Mouse (Mus musculus): ENCODE measurements at regions not wholly inside any gene's neighbourhood (a gene's known extent, or its start where the extent isn't known, plus 50 kb on each side); places are given as distances from the start of the nearest gene placed in this dataset.

GRCm38 (mm10) chr14:68927814-68928213 lies 366.3 kb downstream of the Synb start:
- H3K36me3 ChIP-seq (ENCODE audit: control insufficient read depth, insufficient read depth, low read length) = no peaks in the 10 kb centered on the region
- no peak overlapping the region for H3K27ac ChIP-seq (ENCODE audit: low read length)
- H3K9ac ChIP-seq (ENCODE audit: low read length) = no peak overlapping the region
- WGBS = 42% methylated on average over 4 of the region's 4 CpGs
- no peaks in the 10 kb centered on the region for H3K9me3 ChIP-seq (ENCODE audit: control insufficient read depth, low read length)
- no peaks in the 10 kb centered on the region for H3K27me3 ChIP-seq (ENCODE audit: control insufficient read depth, insufficient read depth, low read depth, low read length)
- no peak overlapping the region for H3K4me2 ChIP-seq (ENCODE audit: low read depth, low read length)
- no peak overlapping the region for H3K4me3 ChIP-seq (ENCODE audit: low read length)
- no peak for ATAC-seq (ENCODE audit: low read depth)
- no peaks in the 10 kb centered on the region for H3K4me1 ChIP-seq (replicated peaks; ENCODE audit: control insufficient read depth, insufficient read depth, low read length)

DNA sequence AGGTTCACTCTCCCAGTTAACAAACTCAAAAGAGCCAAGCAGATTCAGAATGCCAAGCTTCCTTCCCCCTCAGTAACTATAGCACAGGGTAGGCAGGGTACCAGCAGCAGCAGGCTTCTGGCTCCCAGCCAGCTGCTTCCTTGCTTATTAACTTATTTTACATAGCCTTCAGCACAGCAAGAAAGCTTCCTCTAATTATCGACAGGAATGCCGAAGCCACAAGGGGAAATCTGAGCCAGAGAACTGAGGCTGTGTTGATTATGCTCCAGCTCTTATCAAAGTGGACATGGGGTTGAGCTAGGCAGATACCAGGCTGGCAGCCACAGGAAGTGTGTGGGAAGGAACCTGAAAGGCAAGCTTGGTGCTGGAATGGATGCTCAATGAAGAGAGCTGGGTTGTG lies 371.0 kb downstream of the Synb start:
- Histone ChIP-seq H3K36me3 (ENCODE audit: control insufficient read depth, insufficient read depth, low read length) (no peaks in the 10 kb centered on the region), H3K9me3 (ENCODE audit: control insufficient read depth, low read length) (no peaks in the 10 kb centered on the region), H3K4me3 (ENCODE audit: low read length) (no peak overlapping the region), H3K9ac (ENCODE audit: low read length) (no peak overlapping the region), H3K27ac (ENCODE audit: low read length) (no peak overlapping the region), H3K4me2 (ENCODE audit: low read depth, low read length) (no peak overlapping the region), H3K27me3 (ENCODE audit: control insufficient read depth, insufficient read depth, low read depth, low read length) (no peaks in the 10 kb centered on the region), H3K4me1 (replicated peaks; ENCODE audit: control insufficient read depth, insufficient read depth, low read length) (no peaks in the 10 kb centered on the region)
- no peak for ATAC-seq (ENCODE audit: low read depth)
- WGBS = 8% methylated on average over 2 of the region's 2 CpGs

DNA sequence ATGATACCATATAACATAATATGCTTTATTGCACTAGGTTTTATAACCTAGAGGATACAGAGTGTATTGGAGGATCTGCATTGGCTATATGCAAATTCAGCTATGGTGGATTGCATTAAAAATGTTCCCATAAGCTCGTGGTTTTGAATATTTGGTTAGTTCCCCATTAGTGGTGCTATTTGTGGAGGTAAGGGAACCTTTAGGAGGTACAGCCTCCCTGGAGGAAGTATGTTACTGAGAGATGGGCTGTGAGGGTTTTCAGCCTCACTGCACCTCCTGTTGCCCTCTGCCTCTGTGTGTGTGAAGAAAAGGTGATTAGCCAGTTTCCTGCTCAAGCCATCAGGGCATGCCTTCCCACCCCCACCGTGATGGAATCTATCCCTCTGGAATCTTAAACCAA lies 372.1 kb downstream of the Synb start:
- Histone ChIP-seq H3K27me3 (ENCODE audit: control insufficient read depth, insufficient read depth, low read depth, low read length) (no peaks in the 10 kb centered on the region), H3K27ac (ENCODE audit: low read length) (no peak overlapping the region), H3K4me3 (ENCODE audit: low read length) (no peak overlapping the region), H3K9ac (ENCODE audit: low read length) (no peak overlapping the region), H3K9me3 (ENCODE audit: control insufficient read depth, low read length) (no peaks in the 10 kb centered on the region), H3K4me1 (replicated peaks; ENCODE audit: control insufficient read depth, insufficient read depth, low read length) (no peaks in the 10 kb centered on the region), H3K36me3 (ENCODE audit: control insufficient read depth, insufficient read depth, low read length) (no peaks in the 10 kb centered on the region), H3K4me2 (ENCODE audit: low read depth, low read length) (no peak overlapping the region)
- no peak for ATAC-seq (ENCODE audit: low read depth)
- WGBS = 39% methylated on average over 2 of the region's 2 CpGs

DNA sequence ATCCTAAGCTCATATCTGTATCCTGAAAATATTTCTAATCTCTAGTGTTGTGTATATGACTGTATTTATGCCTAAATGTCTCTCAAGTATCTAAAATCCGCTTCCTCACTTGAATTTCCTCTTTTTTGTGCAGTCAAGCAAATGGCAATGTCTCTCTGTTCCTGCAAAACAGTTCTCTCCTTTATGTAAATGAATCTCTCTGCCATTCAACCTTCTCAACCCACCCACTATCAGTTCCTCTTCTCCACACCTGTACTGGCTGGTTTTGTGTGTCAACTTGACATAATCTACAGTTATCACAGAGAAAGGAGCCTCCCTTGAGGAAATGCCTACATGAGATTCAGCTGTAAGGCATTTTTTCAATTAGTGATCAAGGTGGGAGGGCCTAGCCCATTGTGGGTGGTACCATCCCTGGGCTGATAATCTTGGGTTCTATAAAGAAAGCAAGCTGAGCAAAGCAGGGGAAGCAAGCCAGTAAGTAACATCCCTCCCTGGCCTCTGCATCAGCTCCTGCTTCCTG lies 375.5 kb downstream of the Synb start:
- no peaks in the 10 kb centered on the region for H3K4me1 ChIP-seq (replicated peaks; ENCODE audit: control insufficient read depth, insufficient read depth, low read length)
- no peak for ATAC-seq (ENCODE audit: low read depth)
- no peak overlapping the region for H3K27ac ChIP-seq (ENCODE audit: low read length)
- H3K27me3 ChIP-seq (ENCODE audit: control insufficient read depth, insufficient read depth, low read depth, low read length) = no peaks in the 10 kb centered on the region
- no peak overlapping the region for H3K9ac ChIP-seq (ENCODE audit: low read length)
- H3K4me3 ChIP-seq (ENCODE audit: low read length) = no peak overlapping the region
- no peaks in the 10 kb centered on the region for H3K36me3 ChIP-seq (ENCODE audit: control insufficient read depth, insufficient read depth, low read length)
- no peak overlapping the region for H3K4me2 ChIP-seq (ENCODE audit: low read depth, low read length)
- H3K9me3 ChIP-seq (ENCODE audit: control insufficient read depth, low read length) = no peaks in the 10 kb centered on the region
- WGBS = 65% methylated on average over 1 of the region's 1 CpGs

- 73% methylated on average over 3 of the region's 3 CpGs for WGBS
- no peak overlapping the region for H3K9ac ChIP-seq (ENCODE audit: low read length)
- no peak for ATAC-seq (ENCODE audit: low read depth)
- no peaks in the 10 kb centered on the region for H3K27me3 ChIP-seq (ENCODE audit: control insufficient read depth, insufficient read depth, low read depth, low read length)
- no peaks in the 10 kb centered on the region for H3K36me3 ChIP-seq (ENCODE audit: control insufficient read depth, insufficient read depth, low read length)
- no peak overlapping the region for H3K27ac ChIP-seq (ENCODE audit: low read length)
- H3K4me1 ChIP-seq (replicated peaks; ENCODE audit: control insufficient read depth, insufficient read depth, low read length) = no peaks in the 10 kb centered on the region
- no peak overlapping the region for H3K4me2 ChIP-seq (ENCODE audit: low read depth, low read length)
- no peak overlapping the region for H3K4me3 ChIP-seq (ENCODE audit: low read length)
- H3K9me3 ChIP-seq (ENCODE audit: control insufficient read depth, low read length) = no peaks in the 10 kb centered on the region
These were observed 394.2 kb downstream of the Synb start for GRCm38 (mm10) chr14:68899921-68900320.

DNA sequence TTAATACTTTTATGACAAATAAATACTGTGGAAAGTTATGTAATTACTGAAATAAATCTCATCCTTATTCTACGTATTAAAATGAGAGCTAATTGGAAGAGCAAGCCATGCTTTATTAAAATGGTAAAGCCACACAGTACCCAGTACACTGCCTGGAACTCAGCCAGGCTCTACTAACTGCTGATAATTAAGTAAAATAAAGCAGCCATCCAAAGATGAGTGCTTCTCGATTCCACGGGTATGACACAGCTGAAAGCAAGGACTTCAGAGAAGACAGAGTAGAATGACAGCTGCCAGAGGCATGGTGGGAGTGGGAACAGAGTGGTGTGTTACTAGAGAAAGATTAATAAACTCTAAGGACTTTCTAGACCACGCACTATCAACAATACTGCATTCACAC lies 416.9 kb downstream of the Synb start:
- no peak overlapping the region for H3K4me2 ChIP-seq (ENCODE audit: low read depth, low read length)
- H3K36me3 ChIP-seq (ENCODE audit: control insufficient read depth, insufficient read depth, low read length) = no peaks in the 10 kb centered on the region
- H3K27me3 ChIP-seq (ENCODE audit: control insufficient read depth, insufficient read depth, low read depth, low read length) = no peaks in the 10 kb centered on the region
- no peaks in the 10 kb centered on the region for H3K4me1 ChIP-seq (replicated peaks; ENCODE audit: control insufficient read depth, insufficient read depth, low read length)
- no peak overlapping the region for H3K27ac ChIP-seq (ENCODE audit: low read length)
- H3K9ac ChIP-seq (ENCODE audit: low read length) = no peak overlapping the region
- H3K9me3 ChIP-seq (ENCODE audit: control insufficient read depth, low read length) = no peaks in the 10 kb centered on the region
- WGBS = 63% methylated on average over 4 of the region's 4 CpGs
- H3K4me3 ChIP-seq (ENCODE audit: low read length) = no peak overlapping the region
- no peak for ATAC-seq (ENCODE audit: low read depth)

DNA sequence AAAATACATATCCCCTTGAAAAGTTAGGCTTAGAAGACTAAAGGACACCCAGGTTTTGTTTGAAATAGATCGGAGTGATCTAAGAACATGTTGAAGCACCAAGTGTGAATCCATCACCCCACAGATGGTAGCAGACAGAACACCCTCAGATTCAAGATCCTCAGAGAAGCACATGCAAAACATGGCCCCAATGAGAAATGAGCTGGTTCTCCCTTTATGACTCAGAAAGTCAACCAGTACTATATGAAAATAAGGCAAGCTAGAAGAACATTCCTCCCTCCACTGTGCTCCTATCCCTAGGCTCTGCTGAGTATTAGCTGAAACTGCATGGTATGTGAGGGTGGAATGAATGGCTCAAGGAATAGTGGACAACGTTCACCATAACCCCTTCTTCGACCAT lies 433.0 kb downstream of the Synb start:
- Histone ChIP-seq H3K27me3 (ENCODE audit: control insufficient read depth, insufficient read depth, low read depth, low read length) (no peaks in the 10 kb centered on the region), H3K36me3 (ENCODE audit: control insufficient read depth, insufficient read depth, low read length) (no peaks in the 10 kb centered on the region), H3K9me3 (ENCODE audit: control insufficient read depth, low read length) (no peaks in the 10 kb centered on the region), H3K4me3 (ENCODE audit: low read length) (no peak overlapping the region), H3K27ac (ENCODE audit: low read length) (no peak overlapping the region), H3K4me1 (replicated peaks; ENCODE audit: control insufficient read depth, insufficient read depth, low read length) (no peaks in the 10 kb centered on the region), H3K4me2 (ENCODE audit: low read depth, low read length) (no peak overlapping the region), H3K9ac (ENCODE audit: low read length) (no peak overlapping the region)
- 80% methylated on average over 3 of the region's 3 CpGs for WGBS
- ATAC-seq (ENCODE audit: low read depth) = no peak

DNA sequence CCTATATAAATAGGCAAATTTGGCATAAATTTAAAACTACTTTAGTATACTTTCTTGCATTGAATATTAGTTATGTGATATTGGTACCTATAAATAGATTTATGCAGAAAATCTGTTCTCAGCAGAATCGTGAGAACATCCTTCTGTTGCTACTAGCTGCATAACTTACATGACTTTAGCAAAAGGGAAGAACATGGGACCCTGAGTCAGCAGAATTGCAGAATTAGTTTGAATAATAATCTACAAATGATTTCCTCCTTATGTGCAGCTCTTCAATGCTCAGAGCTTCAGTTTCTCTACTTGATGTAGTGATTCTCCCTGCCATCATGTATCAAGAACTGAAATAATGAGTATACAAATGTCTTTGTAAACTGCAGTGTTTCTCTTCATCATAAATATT lies 436.2 kb downstream of the Synb start:
- no peak overlapping the region for H3K27ac ChIP-seq (ENCODE audit: low read length)
- no peaks in the 10 kb centered on the region for H3K9me3 ChIP-seq (ENCODE audit: control insufficient read depth, low read length)
- WGBS = 59% methylated on average over 1 of the region's 1 CpGs
- H3K9ac ChIP-seq (ENCODE audit: low read length) = no peak overlapping the region
- no peak overlapping the region for H3K4me3 ChIP-seq (ENCODE audit: low read length)
- no peak for ATAC-seq (ENCODE audit: low read depth)
- no peaks in the 10 kb centered on the region for H3K4me1 ChIP-seq (replicated peaks; ENCODE audit: control insufficient read depth, insufficient read depth, low read length)
- H3K27me3 ChIP-seq (ENCODE audit: control insufficient read depth, insufficient read depth, low read depth, low read length) = no peaks in the 10 kb centered on the region
- no peaks in the 10 kb centered on the region for H3K36me3 ChIP-seq (ENCODE audit: control insufficient read depth, insufficient read depth, low read length)
- no peak overlapping the region for H3K4me2 ChIP-seq (ENCODE audit: low read depth, low read length)

DNA sequence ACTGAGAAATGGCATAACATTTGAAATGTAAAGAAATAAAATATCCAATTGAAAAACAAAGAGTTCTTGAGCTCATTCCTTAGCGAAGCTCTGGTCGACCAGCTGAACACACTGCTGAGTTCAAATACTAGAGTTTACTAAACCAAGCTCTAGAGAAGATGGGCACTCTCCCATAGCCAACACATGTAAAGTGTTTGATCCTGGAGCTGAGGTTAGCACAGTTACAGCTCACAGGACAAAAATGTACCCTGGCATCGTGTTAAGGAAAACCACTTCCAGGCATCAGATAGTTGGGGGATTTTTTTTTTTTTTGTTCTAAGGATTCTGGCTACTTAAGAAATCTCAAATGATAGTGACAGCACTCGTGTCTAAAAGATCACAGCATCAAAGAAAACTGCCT lies 445.6 kb downstream of the Synb start:
- 65% methylated on average over 4 of the region's 4 CpGs for WGBS
- no peak overlapping the region for H3K9ac ChIP-seq (ENCODE audit: low read length)

GRCm38 (mm10) chr14:68847609-68848008 lies 446.5 kb downstream of the Synb start:
- Histone ChIP-seq H3K27ac (ENCODE audit: low read length) (no peak overlapping the region), H3K4me2 (ENCODE audit: low read depth, low read length) (no peak overlapping the region), H3K27me3 (ENCODE audit: control insufficient read depth, insufficient read depth, low read depth, low read length) (no peaks in the 10 kb centered on the region), H3K9me3 (ENCODE audit: control insufficient read depth, low read length) (no peaks in the 10 kb centered on the region), H3K36me3 (ENCODE audit: control insufficient read depth, insufficient read depth, low read length) (no peaks in the 10 kb centered on the region), H3K9ac (ENCODE audit: low read length) (no peak overlapping the region), H3K4me1 (replicated peaks; ENCODE audit: control insufficient read depth, insufficient read depth, low read length) (no peaks in the 10 kb centered on the region), H3K4me3 (ENCODE audit: low read length) (no peak overlapping the region)
- no peak for ATAC-seq (ENCODE audit: low read depth)

More for the DNA sequence above, 445.6 kb downstream of the Synb start:
- Histone ChIP-seq H3K4me1 (replicated peaks; ENCODE audit: control insufficient read depth, insufficient read depth, low read length) (no peaks in the 10 kb centered on the region), H3K36me3 (ENCODE audit: control insufficient read depth, insufficient read depth, low read length) (no peaks in the 10 kb centered on the region), H3K27me3 (ENCODE audit: control insufficient read depth, insufficient read depth, low read depth, low read length) (no peaks in the 10 kb centered on the region), H3K4me3 (ENCODE audit: low read length) (no peak overlapping the region), H3K4me2 (ENCODE audit: low read depth, low read length) (no peak overlapping the region), H3K9me3 (ENCODE audit: control insufficient read depth, low read length) (no peaks in the 10 kb centered on the region), H3K27ac (ENCODE audit: low read length) (no peak overlapping the region)
- no peak for ATAC-seq (ENCODE audit: low read depth)
